Mouse (Mus musculus) layer of hippocampus, adult 9-11 months (tissue): ENCODE data around the gene Sec14l1.
"Not testable (repeated sequence)": the region's sequence is repeated elsewhere in the genome, so short reads cannot be mapped to it uniquely, and the experiment has no call there.

Source experiments
- DNase-seq: peaks from one replicate; pipeline ENCODE4 v3.0.0; 2022

The Sec14l1 gene

DNA sequence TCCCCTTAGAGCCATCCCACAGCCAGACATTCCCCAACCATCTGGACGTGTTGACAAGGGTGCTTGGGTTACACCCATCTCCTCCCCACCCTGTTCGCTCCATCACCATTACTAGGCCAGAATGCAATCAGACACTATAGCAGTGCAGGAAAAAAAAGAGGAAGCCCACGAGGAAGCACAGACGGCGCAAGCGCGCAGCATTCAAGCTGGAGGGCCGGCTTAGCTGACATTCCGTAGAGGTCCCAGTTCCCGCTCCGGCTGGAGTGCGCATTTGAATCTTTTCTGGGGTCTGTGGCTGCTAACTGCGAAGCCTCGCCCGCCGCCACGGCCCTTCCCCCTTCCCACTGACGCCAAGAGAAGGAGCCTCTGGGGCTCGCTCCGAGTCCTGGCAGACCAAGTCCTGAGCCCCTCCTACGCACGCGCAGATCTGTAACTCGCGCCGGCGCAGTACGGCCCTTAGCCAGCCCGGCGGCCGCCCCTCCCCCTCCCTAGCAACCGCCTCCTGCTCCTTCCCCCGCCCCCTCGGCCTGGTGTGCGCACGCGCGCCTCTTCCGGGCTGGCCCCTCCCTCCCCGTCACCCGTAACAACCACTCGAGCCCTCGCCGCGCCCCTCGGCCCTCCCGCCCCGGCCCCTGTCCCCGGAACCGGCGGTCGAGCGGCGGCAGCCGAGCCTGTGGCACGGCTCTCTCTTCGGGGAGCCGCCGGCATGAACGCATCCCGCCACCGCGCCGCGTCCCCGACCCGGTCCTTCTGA, at the start of gene Sec14l1:
TSS of gene Sec14l1 (plus strand) at position 577 of the 754 bp plus-strand sequence.
- peak; percentile 99 for DNase-seq

- DNase-seq = not testable (repeated sequence)
Observed at GRCm38 (mm10) chr11:117065602-117066001, 49.4 kb upstream of the Sec14l1 start.

- DNase-seq = no peak
Observed at GRCm38 (mm10) chr11:117066738-117067137, 48.2 kb upstream of the Sec14l1 start.

DNA sequence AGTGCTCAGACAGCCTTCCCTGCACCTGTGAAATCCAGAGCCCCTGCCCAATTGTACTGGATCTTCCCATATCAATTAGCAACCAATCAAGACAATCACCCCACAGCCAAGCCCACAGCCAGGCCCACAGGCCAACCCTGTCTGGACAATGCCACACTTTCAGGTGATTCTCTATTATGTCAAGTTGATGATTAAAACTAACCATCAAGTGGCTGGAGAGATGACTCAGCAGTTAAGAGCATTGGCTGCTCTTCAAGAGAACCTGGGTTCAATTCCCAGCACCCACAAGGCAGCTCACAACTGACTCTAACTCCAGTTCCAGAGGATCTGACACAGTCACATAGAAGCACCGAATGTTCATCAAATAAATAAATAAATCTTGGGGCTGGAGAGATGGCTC, 46.6 kb upstream of the Sec14l1 start:
- no peak for DNase-seq

GRCm38 (mm10) chr11:117069027-117069426, 45.9 kb upstream of the Sec14l1 start:
- DNase-seq = no peak

DNA sequence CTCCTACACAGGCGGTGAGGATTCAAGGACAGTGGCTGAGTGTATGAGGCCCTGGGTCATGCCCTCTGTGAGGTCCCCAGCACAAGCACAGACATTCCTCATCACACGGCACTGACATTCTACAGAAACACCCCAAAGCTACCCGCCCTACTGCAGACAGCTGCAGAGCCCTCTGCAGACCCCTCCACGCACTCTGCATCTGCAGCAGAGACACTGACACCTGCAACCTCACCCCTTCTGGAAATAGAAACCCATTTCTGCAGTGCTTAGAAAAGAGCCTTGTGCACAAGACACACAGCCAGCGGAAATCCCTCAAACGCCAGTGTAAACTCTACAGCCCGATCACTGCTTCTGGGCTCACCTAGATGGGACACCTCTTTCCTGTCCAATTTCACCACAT, 44.3 kb upstream of the Sec14l1 start:
- DNase-seq = no peak

DNA sequence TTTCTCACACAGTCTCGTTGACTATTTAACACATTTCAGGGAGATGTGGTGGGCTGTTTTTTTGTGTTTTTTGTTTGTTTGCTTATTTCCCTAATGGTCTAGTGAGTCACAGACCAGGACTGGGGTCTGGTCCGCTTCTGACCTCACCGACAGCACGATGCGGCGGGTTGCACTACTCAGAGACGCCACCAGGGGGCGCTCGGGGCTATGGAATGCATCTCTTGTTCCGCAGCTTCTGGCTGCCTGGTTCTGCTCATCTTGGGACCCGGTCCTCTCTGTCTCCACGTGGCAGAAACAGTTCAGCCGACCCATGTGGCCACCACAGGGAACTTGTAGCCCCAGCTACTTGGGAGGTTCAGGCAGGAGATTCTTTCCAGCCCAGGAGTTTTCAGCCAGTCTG, 42.8 kb upstream of the Sec14l1 start:
- peak; percentile 58 for DNase-seq

DNA sequence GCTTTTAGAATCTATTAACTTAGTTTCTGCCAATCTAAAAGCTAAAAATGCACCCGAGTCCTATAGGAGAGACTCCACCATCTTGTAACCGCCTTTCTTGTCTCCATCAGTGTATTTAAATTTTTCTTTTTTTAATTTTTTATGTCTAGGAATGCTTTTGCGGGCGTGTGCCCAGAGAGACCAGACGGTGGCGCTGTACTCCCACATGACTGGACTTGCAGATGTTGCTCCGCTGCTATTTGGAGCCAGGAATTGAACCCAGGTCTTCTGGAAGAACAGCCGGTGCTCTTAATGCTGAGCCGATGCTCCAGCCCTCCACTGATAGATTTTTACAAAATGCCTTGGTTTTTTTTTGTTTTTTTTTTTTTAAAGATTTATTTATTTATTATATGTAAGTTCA, 41.5 kb upstream of the Sec14l1 start:
- no peak for DNase-seq

DNA sequence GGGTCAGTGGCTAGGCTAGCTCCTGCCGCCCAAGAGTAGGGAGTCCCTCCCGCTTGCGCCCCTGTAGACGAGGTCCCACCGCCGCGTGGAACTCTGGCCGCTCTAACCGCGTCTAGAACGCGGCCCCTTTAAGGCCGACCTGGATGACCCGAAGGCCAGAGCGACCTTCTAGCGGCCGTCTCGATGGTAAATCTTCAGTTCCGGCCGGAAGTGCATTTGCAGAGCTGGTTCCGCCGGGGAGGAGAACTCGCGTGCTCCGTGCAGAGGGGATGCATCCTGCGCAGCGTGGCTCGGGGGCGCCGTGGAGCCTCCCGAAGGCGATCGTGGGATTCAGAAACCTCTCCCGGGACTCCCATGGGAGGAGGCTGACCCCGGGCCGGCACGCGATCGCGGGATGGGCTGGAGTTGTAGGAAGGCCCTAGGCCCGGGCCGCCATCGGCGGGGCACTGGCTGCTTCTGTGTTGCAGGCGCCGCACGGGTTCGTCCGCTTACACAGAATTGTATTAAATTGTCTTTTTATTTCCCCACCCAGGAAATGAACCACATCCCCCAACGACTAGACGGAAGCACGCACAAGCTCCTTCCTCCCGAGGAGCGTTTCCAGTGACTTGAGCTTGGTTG, 38.3 kb upstream of the Sec14l1 start:
- DNase-seq = peak; percentile 81

DNA sequence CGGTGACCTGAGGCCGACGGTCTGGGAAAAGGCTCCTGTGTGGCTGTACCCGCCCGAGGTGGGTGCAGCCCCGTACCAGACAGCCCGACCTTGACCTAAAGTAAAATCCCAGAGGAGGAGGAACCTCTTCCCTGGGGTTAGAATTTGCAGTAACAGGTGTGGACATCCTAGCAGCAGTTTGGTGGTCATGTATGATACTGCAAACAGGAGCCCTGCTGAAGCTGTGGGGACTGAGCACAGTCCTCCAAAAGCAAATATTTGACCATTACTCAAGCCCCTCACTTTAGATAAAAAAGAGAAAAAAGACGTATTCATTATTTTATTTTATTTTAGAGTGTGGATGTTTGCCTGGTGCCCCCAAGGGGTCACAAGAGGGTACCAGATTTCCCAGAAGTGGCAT, 37.7 kb upstream of the Sec14l1 start:
- DNase-seq = no peak

- DNase-seq = no peak
Observed at GRCm38 (mm10) chr11:117077902-117078301, 37.1 kb upstream of the Sec14l1 start.

DNA sequence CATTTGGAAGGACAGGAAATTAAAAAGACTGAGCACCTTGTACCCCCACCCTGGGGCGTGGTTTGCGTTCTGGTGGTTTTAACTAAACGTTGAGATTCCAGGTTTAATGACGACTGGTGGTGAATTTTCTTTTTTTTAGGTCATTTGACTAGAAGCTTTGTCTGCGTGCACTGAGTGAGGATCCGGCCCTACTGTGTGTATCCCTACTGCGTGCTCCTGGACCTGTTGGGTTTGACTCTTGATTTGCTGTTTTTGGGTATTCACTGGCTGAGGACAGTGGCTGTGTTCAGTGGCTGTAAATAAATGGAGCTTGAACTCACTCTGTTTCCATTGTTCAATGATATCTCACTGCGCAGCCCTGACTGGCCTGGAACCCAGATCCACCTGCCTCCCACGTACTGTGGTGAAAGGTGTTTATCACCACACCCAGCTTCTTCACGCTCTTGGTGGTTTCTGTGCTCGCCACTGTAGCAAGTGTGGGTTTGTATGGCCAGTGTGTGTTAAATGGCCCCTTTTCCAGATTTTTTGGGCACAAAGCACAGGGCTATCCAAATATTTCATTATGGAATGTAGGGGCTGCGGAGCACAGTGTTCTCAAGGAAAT, 36.2 kb upstream of the Sec14l1 start:
- DNase-seq = no peak

GRCm38 (mm10) chr11:117079651-117080190, 35.2 kb upstream of the Sec14l1 start:
- DNase-seq = no peak

GRCm38 (mm10) chr11:117080209-117080608, 34.8 kb upstream of the Sec14l1 start:
- DNase-seq = no peak

GRCm38 (mm10) chr11:117081165-117082064, 33.6 kb upstream of the Sec14l1 start:
- peak; percentile 74 for DNase-seq

DNA sequence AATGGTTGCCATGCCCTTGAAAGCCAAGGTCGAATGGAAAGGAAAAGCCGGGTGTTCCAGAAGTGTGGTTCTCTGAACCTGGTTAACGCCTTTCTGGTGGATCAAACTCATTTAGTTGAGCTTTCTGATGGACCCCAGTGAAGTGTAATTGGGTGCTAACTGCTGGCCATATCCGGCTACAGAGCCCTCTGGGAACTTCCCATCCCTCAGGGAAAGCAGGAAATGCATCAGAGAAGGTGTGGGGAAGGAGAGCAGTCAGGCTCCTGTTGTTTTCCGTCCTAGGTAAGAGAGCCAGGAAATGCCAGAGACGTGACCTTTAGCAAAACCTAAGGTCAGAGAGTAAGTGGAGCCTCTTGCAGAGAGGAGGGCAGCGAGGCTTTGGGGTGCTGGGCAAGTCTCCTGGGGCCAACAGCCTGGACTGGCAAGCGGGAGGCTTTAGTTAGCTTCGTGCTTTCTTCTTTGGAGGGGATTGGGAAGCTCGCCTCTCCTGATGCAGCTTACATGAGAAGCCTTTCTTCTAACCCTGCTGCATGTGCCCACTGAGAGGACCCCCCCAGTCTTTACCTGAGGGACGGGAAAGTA, 32.5 kb upstream of the Sec14l1 start:
- no peak for DNase-seq

GRCm38 (mm10) chr11:117083052-117083881, 31.7 kb upstream of the Sec14l1 start:
- DNase-seq = peak; percentile 63

GRCm38 (mm10) chr11:117083882-117084260, 31.1 kb upstream of the Sec14l1 start:
- DNase-seq = not testable (repeated sequence)

- no peak for DNase-seq
Observed at GRCm38 (mm10) chr11:117086215-117086614, 28.8 kb upstream of the Sec14l1 start.

DNA sequence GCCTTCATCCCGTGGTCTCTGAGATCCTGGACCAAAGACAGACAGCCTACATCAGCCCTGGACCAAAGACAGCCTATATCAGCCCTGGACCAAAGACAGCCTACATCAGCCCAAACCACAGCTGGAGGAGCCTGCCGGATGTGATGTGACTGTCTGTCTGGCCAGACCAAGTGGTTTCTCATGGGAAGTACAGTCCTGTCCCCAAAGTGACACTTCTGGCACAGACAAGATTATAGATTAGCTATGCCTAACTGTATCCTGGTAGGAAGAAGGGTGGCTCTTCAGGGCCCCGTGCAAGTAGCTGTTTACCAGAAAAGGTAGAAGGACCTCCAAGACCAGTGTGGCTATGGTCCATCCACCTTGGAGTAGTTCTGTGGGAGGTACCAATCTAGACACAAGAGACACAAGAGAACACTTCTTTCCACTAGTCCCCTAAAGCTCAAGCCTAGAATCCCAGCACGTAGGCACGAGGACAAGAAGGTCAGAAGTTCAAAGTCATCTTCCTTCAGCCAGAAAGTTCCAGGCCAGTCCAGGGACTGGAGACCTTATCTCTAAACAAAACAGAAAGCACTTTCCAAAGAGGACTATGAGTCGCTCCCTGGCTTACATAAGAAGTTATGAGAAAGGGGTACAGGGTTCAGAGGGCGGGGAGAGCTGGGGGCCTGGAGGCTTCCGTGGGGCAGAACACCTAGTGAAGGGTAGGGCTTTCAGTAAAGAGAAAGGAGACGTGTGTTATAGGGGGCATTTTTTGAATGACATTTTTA, 27.8 kb upstream of the Sec14l1 start:
- DNase-seq = peak; percentile 77
